Mouse (Mus musculus) thymus, adult 2 months (tissue): Measurements from ENCODE around the gene Tcte1.

Source experiments
- CTCF ChIP-seq: fragments of 200-500 bp; IDR thresholded peaks from 2 replicates; pipeline ENCODE4 v1.5.1; 2012; ENCODE audit warnings: mild to moderate bottlenecking, control low read depth, low read length, moderate library complexity, borderline replicate concordance; ENCODE audit not compliant: control insufficient read depth, poor library complexity, insufficient read depth; ENCODE audit errors: extremely low read depth
- POLR2A ChIP-seq: fragments of 200-500 bp; IDR thresholded peaks from 2 replicates; pipeline ENCODE4 v1.6.1; 2012; ENCODE audit warnings: mild to moderate bottlenecking, low read length, control low read depth, moderate library complexity; ENCODE audit not compliant: control insufficient read depth, poor library complexity, insufficient read depth; ENCODE audit errors: extremely low read depth

DNA sequence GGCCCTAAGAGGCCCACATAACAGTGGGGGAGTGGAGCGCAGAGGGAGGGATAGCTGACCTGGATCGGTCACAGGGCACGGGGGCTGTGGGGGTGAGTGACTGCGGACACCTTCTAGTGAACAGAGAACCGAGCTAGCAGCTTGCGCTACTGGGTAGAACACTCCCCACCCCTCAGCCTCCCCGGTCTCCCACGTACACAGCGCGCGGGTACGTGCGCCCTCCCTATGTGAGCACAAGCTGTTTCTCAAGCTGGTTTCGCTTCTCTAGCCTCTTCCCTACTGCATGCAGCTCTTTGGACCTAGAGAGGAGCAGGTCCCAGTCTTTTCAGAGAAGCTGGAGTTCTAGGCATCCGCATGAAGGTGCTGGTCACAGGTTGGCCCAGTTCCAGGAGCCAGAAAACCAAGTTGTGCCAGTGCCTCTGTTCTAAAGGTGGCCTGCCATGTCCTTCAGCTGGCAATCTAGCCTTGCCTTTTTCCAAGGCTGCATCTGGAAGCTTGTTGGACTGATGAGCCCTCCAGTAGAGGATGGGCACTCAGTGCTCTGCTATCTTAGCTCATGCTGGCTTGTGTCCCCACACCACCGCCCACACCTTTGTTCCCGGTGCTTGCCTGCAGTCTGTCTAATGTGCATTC, 51.0 kb downstream of the Tcte1 start:
- TF ChIP-seq CTCF (no peak), POLR2A (no peak)
